Mouse (Mus musculus) cerebellum, adult 2 months (tissue): ENCODE results near the gene 4931409K22Rik.

Experiments
- CTCF ChIP-seq: fragments of 200-500 bp; IDR thresholded peaks from 2 replicates; pipeline ENCODE4 v1.5.1; 2011; ENCODE audit warnings: low read depth, mild to moderate bottlenecking, control low read depth, low read length, moderate library complexity, borderline replicate concordance; ENCODE audit not compliant: insufficient read depth
- POLR2A ChIP-seq: fragments of 200-500 bp; IDR thresholded peaks from 2 replicates; pipeline ENCODE4 v1.6.1; 2011; ENCODE audit warnings: low read length, control low read depth, borderline replicate concordance; ENCODE audit not compliant: insufficient read depth

DNA sequence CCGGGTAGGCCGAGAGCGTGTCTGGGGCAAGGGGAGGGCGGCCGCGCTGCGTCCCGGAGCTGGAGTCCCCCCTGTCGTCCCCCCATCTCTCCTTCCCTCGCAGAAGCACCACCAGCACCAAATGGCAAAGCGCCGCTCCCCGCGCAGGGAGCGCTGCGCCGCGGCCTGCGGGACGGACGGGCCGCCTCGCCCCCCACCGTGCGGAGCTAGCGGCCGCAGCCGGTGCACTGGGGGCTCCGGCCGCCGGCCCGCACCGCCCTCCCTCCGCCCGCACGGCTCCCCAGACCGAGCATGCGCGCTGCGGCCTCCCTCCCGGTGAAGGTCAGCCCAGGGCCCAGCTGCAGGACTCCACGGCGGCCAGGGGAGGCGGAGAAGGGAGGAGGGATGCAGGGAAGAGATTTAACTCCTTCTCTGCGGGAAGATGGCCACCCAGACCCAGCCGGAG is 48.1 kb upstream of the 4931409K22Rik start:
- TF ChIP-seq CTCF (no peak; the same call in 1 of the 2 replicates), POLR2A (no peak; the same call in none of the 2 replicates)
